Mouse (Mus musculus) limb, embryonic 14.5 days (tissue): ENCODE results near the gene Nfx1. TPM values are rescaled to one million over a fixed set of nuclear protein-coding genes. Genes with fewer than 3 reads are reported as not detected.
"Not testable (repeated sequence)": the region's sequence is repeated elsewhere in the genome, so short reads cannot be mapped to it uniquely, and the experiment has no call there.

Source experiments
- ATAC-seq: fragments of 200-750 bp; cut with Nextera tagmentation; 2 replicates; pipeline ENCODE4 v1.8.0; 2017; ENCODE audit warnings: low read depth, moderate number of reproducible peaks, moderate TSS enrichment; ENCODE audit not compliant: low FRiP score
- DNase-seq: peaks from one replicate; pipeline ENCODE4 v3.0.0-alpha.2; 2015; ENCODE audit warnings: low spot score
- H3K27ac ChIP-seq: fragments of 300-500 bp; sonication (generic); replicated peaks from 2 replicates; pipeline ENCODE4 v1.5.1; 2014; ENCODE audit warnings: low read depth, mild to moderate bottlenecking, low read length, moderate library complexity, mixed read lengths
- H3K27me3 ChIP-seq: fragments of 300-500 bp; sonication (generic); 2 replicates; pipeline ENCODE4 v1.6.1; 2014; ENCODE audit warnings: low read length, mixed read lengths; ENCODE audit not compliant: control insufficient read depth, insufficient read depth
- H3K36me3 ChIP-seq: fragments of 300-500 bp; sonication (generic); 2 replicates; pipeline ENCODE4 v1.6.1; 2014; ENCODE audit warnings: mild to moderate bottlenecking, low read length, moderate library complexity, mixed read lengths; ENCODE audit not compliant: control insufficient read depth, insufficient read depth
- H3K4me1 ChIP-seq: fragments of 300-500 bp; sonication (generic); 2 replicates; pipeline ENCODE4 v1.6.1; 2014; ENCODE audit warnings: antibody characterized with exemption, low read length, mixed read lengths; ENCODE audit not compliant: control insufficient read depth, insufficient read depth
- H3K4me2 ChIP-seq: fragments of 300-500 bp; sonication (generic); replicated peaks from 2 replicates; pipeline ENCODE4 v1.6.1; 2014; ENCODE audit warnings: low read depth, mild to moderate bottlenecking, low read length, moderate library complexity; ENCODE audit not compliant: severe bottlenecking
- H3K4me3 ChIP-seq: fragments of 300-500 bp; sonication (generic); replicated peaks from 2 replicates; pipeline ENCODE4 v1.5.1; 2014; ENCODE audit warnings: low read length
- H3K9ac ChIP-seq: fragments of 300-500 bp; sonication (generic); 2 replicates; pipeline ENCODE4 v1.6.1; 2014; ENCODE audit warnings: mild to moderate bottlenecking, low read depth, low read length, moderate library complexity; ENCODE audit not compliant: severe bottlenecking
- H3K9me3 ChIP-seq: fragments of 300-500 bp; sonication (generic); 2 replicates; pipeline ENCODE4 v1.6.1; 2016; ENCODE audit warnings: low read length; ENCODE audit not compliant: control insufficient read depth
- POLR2A ChIP-seq: fragments of 200-500 bp; IDR thresholded peaks from 2 replicates; pipeline ENCODE4 v1.8.0; 2012; ENCODE audit warnings: inconsistent platforms, mild to moderate bottlenecking, moderate library complexity, borderline replicate concordance; ENCODE audit not compliant: insufficient read depth, insufficient read length; ENCODE audit errors: extremely low read depth
- WGBS: fragments of 180-500 bp; shearing (Covaris S2); extraction: QIAGEN DNeasy Blood & Tissue Kit; methylation state at CpG from one replicate; pipeline ENCODE4 v1.1.7; 2014; 5-methylcytosine and 5-hydroxymethylcytosine counted together
- polyA plus RNA-seq, 2 experiments: library from polyadenylated mRNA; depleted of rRNA in 1 of 2; stranded (reverse) in 1 of 2; unstranded in 1 of 2; fragments of >200 nt; fragmentation: Nextera tagmentation in 1 of 2; extraction: Ambion mirVana in 1 of 2; gene quantifications; 2 replicates each; pipeline versions ENCODE4 v1.2.1 to v1.2.3; 2012 to 2014

Nfx1 gene
- polyA plus RNA-seq, 2 experiments, result 88.8 to 91.4 TPM

GRCm38 (mm10) chr4:40933694-40934093 is 37.0 kb upstream of the Nfx1 start:
- Histone ChIP-seq H3K27ac (no peak overlapping the region), H3K9ac (no peak overlapping the region), H3K36me3 (peaks cover 61% of the 10 kb centered on the region)

GRCm38 (mm10) chr4:40934369-40934768 is 36.3 kb upstream of the Nfx1 start:
- WGBS, result 91% methylated on average over 3 of the region's 3 CpGs
- not testable (repeated sequence) for H3K9ac ChIP-seq, H3K27ac ChIP-seq, ATAC-seq, H3K4me1 ChIP-seq, H3K27me3 ChIP-seq, DNase-seq, H3K9me3 ChIP-seq, H3K4me2 ChIP-seq, H3K4me3 ChIP-seq
- H3K36me3 ChIP-seq, result peaks cover 68% of the 10 kb centered on the region

More at GRCm38 (mm10) chr4:40933694-40934093, 37.0 kb upstream of the Nfx1 start:
- no peak for DNase-seq
- Histone ChIP-seq H3K9me3 (no peaks in the 10 kb centered on the region), H3K4me1 (no peaks in the 10 kb centered on the region), H3K4me3 (no peak overlapping the region), H3K27me3 (no peaks in the 10 kb centered on the region), H3K4me2 (no peak overlapping the region)
- 95% methylated on average over 5 of the region's 5 CpGs for WGBS
- no peak for ATAC-seq
- no peak for TF ChIP-seq POLR2A

- Histone ChIP-seq H3K9me3 (no peaks in the 10 kb centered on the region; the same call in 1 of the 2 replicates), H3K9ac (no peak overlapping the region), H3K27ac (no peak overlapping the region; the same call in 1 of the 2 replicates), H3K36me3 (peaks cover 88% of the 10 kb centered on the region), H3K27me3 (no peaks in the 10 kb centered on the region), H3K4me1 (no peaks in the 10 kb centered on the region), H3K4me3 (no peak overlapping the region), H3K4me2 (no peak overlapping the region)
- peak; percentile 30; the same call in 1 of the 2 replicates for ATAC-seq
- DNase-seq, result peak; percentile 40
- 88% methylated on average over 9 of the region's 9 CpGs for WGBS
- no peak for TF ChIP-seq POLR2A
Observed at GRCm38 (mm10) chr4:40936175-40936839, 34.4 kb upstream of the Nfx1 start.

GRCm38 (mm10) chr4:40938793-40939192 is 31.9 kb upstream of the Nfx1 start:
- H3K4me3 ChIP-seq, result no peak overlapping the region
- no peaks in the 10 kb centered on the region for H3K4me1 ChIP-seq
- H3K36me3 ChIP-seq, result peaks cover 93% of the 10 kb centered on the region
- no peak overlapping the region for H3K27ac ChIP-seq
- TF ChIP-seq POLR2A, result no peak
- DNase-seq, result no peak
- no peak overlapping the region for H3K9ac ChIP-seq
- no peaks in the 10 kb centered on the region; the same call in 1 of the 2 replicates for H3K9me3 ChIP-seq
- WGBS, result 92% methylated on average over 5 of the region's 5 CpGs
- ATAC-seq, result no peak
- no peaks in the 10 kb centered on the region for H3K27me3 ChIP-seq
- no peak overlapping the region for H3K4me2 ChIP-seq

- Histone ChIP-seq H3K4me3 (no peak overlapping the region), H3K36me3 (peaks cover 68% of the 10 kb centered on the region), H3K27ac (no peak overlapping the region), H3K4me1 (peaks cover 8% of the 10 kb centered on the region; the same call in 1 of the 2 replicates), H3K9me3 (no peaks in the 10 kb centered on the region; the same call in 1 of the 2 replicates), H3K4me2 (no peak overlapping the region), H3K9ac (no peak overlapping the region), H3K27me3 (no peaks in the 10 kb centered on the region)
- DNase-seq (no peak), ATAC-seq (no peak)
- TF ChIP-seq POLR2A, result no peak
- WGBS, result 98% methylated on average over 5 of the region's 5 CpGs
Observed at GRCm38 (mm10) chr4:40943651-40944050, 27.1 kb upstream of the Nfx1 start.
